Mouse (Mus musculus): Measurements from ENCODE around the gene Rere. TPM values are rescaled to one million over a fixed set of nuclear protein-coding genes. Genes with fewer than 3 reads are reported as not detected.

Gene Rere
- total RNA-seq (2023), result 152 TPM

DNA sequence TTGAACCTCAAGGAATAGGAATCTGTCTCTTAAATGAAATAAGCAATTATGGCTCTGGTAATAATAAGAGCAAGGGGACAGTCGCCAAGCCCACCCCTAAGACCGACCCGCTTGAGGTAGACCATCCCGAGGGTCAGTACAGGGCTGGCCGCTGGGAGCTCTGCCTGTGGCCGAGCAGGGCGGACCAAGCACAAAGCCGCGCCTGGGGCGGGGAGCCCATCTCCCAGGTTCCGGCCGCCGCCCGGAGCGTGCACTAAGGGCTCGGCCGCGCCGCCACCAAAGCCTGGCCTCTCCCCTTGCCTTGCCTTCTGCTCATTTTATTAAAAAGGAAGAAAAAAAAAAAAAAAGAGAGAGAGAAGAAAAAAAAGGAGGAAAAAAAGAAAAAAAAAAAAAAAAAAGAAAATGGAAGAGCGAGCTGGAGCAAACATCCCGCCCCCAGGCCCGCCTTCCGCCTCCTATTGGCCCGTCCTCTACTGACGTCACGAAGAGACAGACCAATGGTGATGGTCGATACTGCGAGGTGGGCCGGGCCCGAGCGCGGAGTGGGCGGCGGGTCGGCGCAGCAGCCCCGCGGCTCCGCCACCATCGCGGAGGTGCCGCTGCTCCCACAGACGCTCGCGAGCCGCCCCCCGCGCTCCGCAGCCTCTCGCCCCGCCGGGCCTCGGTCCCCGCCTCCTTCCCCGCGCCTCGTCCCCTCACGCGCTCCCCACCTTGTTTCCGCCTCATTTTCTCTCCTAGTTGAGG lies at the start of gene Rere:
TSS of gene Rere (plus strand) at position 629 of the 744 bp plus-strand sequence.

DNA sequence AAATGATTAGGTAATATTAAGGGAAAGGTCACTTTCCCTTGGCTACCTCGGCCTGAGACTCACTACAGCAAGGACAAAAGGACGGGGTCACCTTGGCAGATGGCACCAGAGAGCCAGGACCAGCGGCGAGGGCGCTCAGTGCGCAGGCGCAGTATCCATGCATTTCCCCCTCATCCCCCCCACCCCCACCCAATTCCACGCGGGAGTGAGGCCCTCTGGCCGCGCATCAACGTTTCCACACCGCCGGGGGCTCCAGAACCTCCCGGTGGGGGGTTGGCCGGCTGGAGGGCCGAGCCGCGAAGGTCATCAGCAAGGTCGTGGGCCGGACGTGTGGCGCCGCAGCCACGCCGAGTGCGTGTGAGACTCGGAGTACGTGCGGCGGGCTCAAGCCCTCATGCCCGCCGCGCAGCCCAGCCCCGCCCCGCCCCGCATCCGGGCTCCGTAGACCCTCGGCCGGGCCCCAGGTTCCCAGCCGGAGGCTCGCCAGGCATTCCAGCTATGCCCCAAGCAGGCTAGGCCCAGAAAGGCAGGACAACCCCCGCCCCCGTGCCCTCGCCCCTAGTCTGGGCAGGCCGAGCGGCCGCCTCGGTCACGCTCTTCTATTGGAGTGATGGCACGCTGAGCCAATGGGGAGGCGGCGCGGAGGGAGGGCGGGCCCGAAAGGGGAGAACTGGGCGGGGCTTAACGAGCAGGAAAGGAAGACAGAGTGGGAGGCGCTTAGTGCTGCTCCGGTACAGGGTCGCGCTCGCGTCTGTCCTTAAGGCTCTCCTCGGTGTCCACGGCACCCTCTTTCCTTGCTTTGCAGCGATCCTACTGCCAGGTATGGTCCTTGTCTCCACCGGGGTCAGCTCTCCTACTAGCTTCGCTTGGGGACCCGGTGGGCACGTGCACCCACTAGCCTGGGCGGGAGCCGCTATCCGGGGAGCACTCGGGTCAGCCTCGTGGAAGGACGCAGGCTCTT lies 44.6 kb upstream of the Rere start, which contains the start of gene Eno1:
TSS of gene Eno1 (plus strand) at position 201 of the 961 bp plus-strand sequence.

DNA sequence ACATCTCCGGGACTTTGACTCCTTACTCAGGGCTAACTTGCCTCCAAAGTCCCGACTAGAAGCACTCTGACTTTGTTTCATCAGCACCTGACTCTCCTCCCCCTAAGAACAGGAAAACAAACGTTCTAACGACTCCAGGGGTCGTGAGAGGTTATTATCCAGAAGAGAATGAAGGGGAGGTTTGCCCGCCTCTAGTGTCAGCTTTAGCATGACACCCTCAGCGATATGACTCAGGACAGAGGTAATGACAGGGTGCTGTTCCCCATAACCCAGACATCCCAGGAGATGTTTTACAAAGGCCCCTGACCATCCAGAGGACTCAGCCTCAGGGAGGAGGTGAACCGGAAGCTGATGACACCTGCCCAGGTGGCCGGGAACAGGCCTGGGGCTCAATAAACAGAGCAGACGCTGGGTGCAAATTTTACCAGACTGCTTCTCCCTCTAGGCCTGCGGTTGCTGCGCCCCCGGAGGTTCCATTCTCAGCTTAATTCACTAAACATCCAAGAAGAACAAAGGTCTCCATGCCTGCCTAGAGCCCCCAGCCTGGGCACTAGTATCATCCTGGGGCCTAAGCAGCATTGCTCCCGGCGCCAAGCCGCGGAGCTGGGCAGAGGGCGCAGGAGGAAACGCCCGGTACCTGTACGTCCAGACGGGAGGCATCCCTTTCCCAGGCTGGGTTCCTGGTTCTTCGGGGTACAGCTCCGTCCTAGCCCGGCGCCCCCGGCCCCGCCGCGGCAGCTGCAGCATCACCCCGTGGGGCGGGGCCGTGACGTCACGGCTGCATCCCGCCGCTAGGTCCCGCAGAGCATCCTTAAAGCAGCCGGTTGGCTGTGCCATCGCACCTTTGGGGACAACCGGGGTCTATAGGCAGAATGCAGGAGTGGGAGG lies 370.2 kb downstream of the Rere start, which contains the start of gene Slc45a1:
TSS of gene Slc45a1 (minus strand) at position 785 of the 888 bp plus-strand sequence.

Other genes with a start within 250 kb of the Rere start
- gene Gpr157, start 194.3 kb upstream of the Rere start, total RNA-seq (2023), result 1.6 TPM
- not detected for gene Slc2a5, start 162.4 kb upstream of the Rere start, total RNA-seq (2023)
- gene Slc2a7, start 132.7 kb upstream of the Rere start, total RNA-seq (2023), result not detected
- not detected for gene Car6, start 80.3 kb upstream of the Rere start, total RNA-seq (2023)
- gene Eno1, start 44.9 kb upstream of the Rere start, total RNA-seq (2023), result 201 TPM

Data from CD4-positive naive resting alpha-beta T cell, adult 76 days (primary cell).